Mouse (Mus musculus) midbrain, embryonic 13.5 days (tissue): ENCODE data around the gene Cyp17a1. TPM values are rescaled to one million over a fixed set of nuclear protein-coding genes. Genes with fewer than 3 reads are reported as not detected.

ENCODE experiments used
- ATAC-seq: fragments of 200-750 bp; cut with Nextera tagmentation; 2 replicates; pipeline ENCODE4 v1.8.0; 2017; ENCODE audit warnings: mild to moderate bottlenecking, moderate TSS enrichment, moderate library complexity
- H3K27ac ChIP-seq: fragments of 300-500 bp; sonication (generic); 2 replicates; pipeline ENCODE4 v1.5.1; 2015; ENCODE audit warnings: inconsistent platforms, mild to moderate bottlenecking, moderate library complexity
- H3K27me3 ChIP-seq: fragments of 300-500 bp; sonication (generic); 2 replicates; pipeline ENCODE4 v1.6.1; 2015; ENCODE audit warnings: mild to moderate bottlenecking, inconsistent platforms
- H3K36me3 ChIP-seq: fragments of 300-500 bp; sonication (generic); 2 replicates; pipeline ENCODE4 v1.6.1; 2015; ENCODE audit warnings: mild to moderate bottlenecking, inconsistent platforms
- H3K4me1 ChIP-seq: fragments of 300-500 bp; sonication (generic); replicated peaks from 2 replicates; pipeline ENCODE4 v1.6.1; 2015; ENCODE audit warnings: inconsistent platforms
- H3K4me2 ChIP-seq: fragments of 300-500 bp; sonication (generic); replicated peaks from 2 replicates; pipeline ENCODE4 v1.6.1; 2015; ENCODE audit warnings: moderate library complexity, mild to moderate bottlenecking, inconsistent platforms
- H3K4me3 ChIP-seq: fragments of 300-500 bp; sonication (generic); replicated peaks from 2 replicates; pipeline ENCODE4 v1.5.1; 2015; ENCODE audit warnings: mild to moderate bottlenecking, inconsistent platforms
- H3K9ac ChIP-seq: fragments of 300-500 bp; sonication (generic); replicated peaks from 2 replicates; pipeline ENCODE4 v1.6.1; 2015; ENCODE audit warnings: mild to moderate bottlenecking, inconsistent platforms
- H3K9me3 ChIP-seq: fragments of 300-500 bp; sonication (generic); 2 replicates; pipeline ENCODE4 v1.6.1; 2016; ENCODE audit warnings: mild to moderate bottlenecking, inconsistent platforms
- WGBS: fragments of 180-500 bp; shearing (Covaris S2); methylation state at CpG from one replicate; pipeline ENCODE4 v1.1.7; 2015; 5-methylcytosine and 5-hydroxymethylcytosine counted together
- polyA plus RNA-seq: library from polyadenylated mRNA; unstranded; fragments of >200 nt; fragmentation: Nextera tagmentation; extraction: Ambion mirVana; gene quantifications from 2 replicates; pipeline ENCODE4 v1.2.1, GENCODE M21; 2015

Gene Cyp17a1
- polyA plus RNA-seq, 1 experiment from 2014 or later: not detected

- peaks cover 32% of the 10 kb centered on the region for H3K4me1 ChIP-seq
- H3K9me3 ChIP-seq: no peaks in the 10 kb centered on the region
- peaks cover 10% of the 10 kb centered on the region for H3K36me3 ChIP-seq
- ATAC-seq: no peak
- no peaks in the 10 kb centered on the region for H3K27me3 ChIP-seq
- H3K9ac ChIP-seq: no peak overlapping the region
- H3K4me3 ChIP-seq: no peak overlapping the region
- 78% methylated on average over 6 of the region's 6 CpGs for WGBS
- H3K27ac ChIP-seq: no peak overlapping the region; the same call in 1 of the 2 replicates
- H3K4me2 ChIP-seq: no peak overlapping the region
Observed at GRCm38 (mm10) chr19:46637598-46637997, 35.4 kb downstream of the Cyp17a1 start.

GRCm38 (mm10) chr19:46635766-46636165 is 37.2 kb downstream of the Cyp17a1 start:
- H3K4me3 ChIP-seq: no peak overlapping the region
- H3K36me3 ChIP-seq: peaks cover 12% of the 10 kb centered on the region
- H3K4me2 ChIP-seq: no peak overlapping the region
- 61% methylated on average over 9 of the region's 9 CpGs for WGBS
- peaks cover 13% of the 10 kb centered on the region; the same call in 1 of the 2 replicates for H3K4me1 ChIP-seq
- ATAC-seq: no peak
- no peak overlapping the region for H3K27ac ChIP-seq
- H3K27me3 ChIP-seq: no peaks in the 10 kb centered on the region
- H3K9ac ChIP-seq: no peak overlapping the region
- no peaks in the 10 kb centered on the region for H3K9me3 ChIP-seq

- Histone ChIP-seq H3K9me3 (no peaks in the 10 kb centered on the region), H3K27me3 (no peaks in the 10 kb centered on the region), H3K36me3 (0 out of 2 replicates have a peak, but pooled peaks cover 7% of the 10 kb centered on the region), H3K9ac (no peak overlapping the region), H3K4me3 (no peak overlapping the region), H3K4me2 (no peak overlapping the region), H3K4me1 (peaks cover 15% of the 10 kb centered on the region), H3K27ac (no peak overlapping the region)
- no peak for ATAC-seq
- 73% methylated on average over 9 of the region's 9 CpGs for WGBS
Observed at GRCm38 (mm10) chr19:46631637-46632036, 41.3 kb downstream of the Cyp17a1 start.

GRCm38 (mm10) chr19:46629807-46630206 is 43.2 kb downstream of the Cyp17a1 start:
- Histone ChIP-seq H3K36me3 (peaks cover 17% of the 10 kb centered on the region), H3K4me1 (peaks cover 10% of the 10 kb centered on the region), H3K27ac (no peak overlapping the region), H3K27me3 (no peaks in the 10 kb centered on the region), H3K4me3 (no peak overlapping the region), H3K4me2 (no peak overlapping the region), H3K9ac (no peak overlapping the region), H3K9me3 (no peaks in the 10 kb centered on the region)
- no peak for ATAC-seq
- 74% methylated on average over 9 of the region's 9 CpGs for WGBS

- H3K4me1 ChIP-seq: peaks cover 24% of the 10 kb centered on the region
- no peak overlapping the region for H3K27ac ChIP-seq
- no peak for ATAC-seq
- H3K4me2 ChIP-seq: no peak overlapping the region
- no peaks in the 10 kb centered on the region for H3K9me3 ChIP-seq
- 84% methylated on average over 10 of the region's 10 CpGs for WGBS
- no peaks in the 10 kb centered on the region for H3K27me3 ChIP-seq
- no peak overlapping the region for H3K4me3 ChIP-seq
- no peak overlapping the region; the same call in 1 of the 2 replicates for H3K9ac ChIP-seq
- H3K36me3 ChIP-seq: peaks cover 19% of the 10 kb centered on the region
Observed at GRCm38 (mm10) chr19:46628403-46628802, 44.6 kb downstream of the Cyp17a1 start.

- WGBS: 78% methylated on average over 10 of the region's 10 CpGs
- Histone ChIP-seq H3K9ac (no peak overlapping the region), H3K4me3 (no peak overlapping the region), H3K27ac (no peak overlapping the region), H3K36me3 (peaks cover 16% of the 10 kb centered on the region), H3K4me2 (no peak overlapping the region), H3K4me1 (peaks cover 53% of the 10 kb centered on the region), H3K27me3 (no peaks in the 10 kb centered on the region), H3K9me3 (no peaks in the 10 kb centered on the region)
- ATAC-seq: no peak
Observed at GRCm38 (mm10) chr19:46625519-46625918, 47.5 kb downstream of the Cyp17a1 start.

GRCm38 (mm10) chr19:46625015-46625414 is 48.0 kb downstream of the Cyp17a1 start:
- WGBS: 96% methylated on average over 12 of the region's 12 CpGs
- peaks cover 58% of the 10 kb centered on the region for H3K4me1 ChIP-seq
- H3K27me3 ChIP-seq: no peaks in the 10 kb centered on the region
- ATAC-seq: no peak
- no peak overlapping the region for H3K9ac ChIP-seq
- H3K9me3 ChIP-seq: no peaks in the 10 kb centered on the region
- no peak overlapping the region for H3K27ac ChIP-seq
- no peak overlapping the region for H3K4me3 ChIP-seq
- peaks cover 16% of the 10 kb centered on the region for H3K36me3 ChIP-seq
- no peak overlapping the region for H3K4me2 ChIP-seq

- ATAC-seq: peak; percentile 29
- Histone ChIP-seq H3K4me3 (peak overlapping the region; percentile 11; the same call in 1 of the 2 replicates), H3K4me2 (peak overlapping the region; percentile 40), H3K27me3 (no peaks in the 10 kb centered on the region), H3K9me3 (no peaks in the 10 kb centered on the region), H3K9ac (peak overlapping the region; percentile 52), H3K4me1 (peaks cover 67% of the 10 kb centered on the region), H3K27ac (peak overlapping the region; percentile 35), H3K36me3 (peaks cover 16% of the 10 kb centered on the region)
- 25% methylated on average over 19 of the region's 19 CpGs for WGBS
Observed at GRCm38 (mm10) chr19:46623790-46624772, 48.9 kb downstream of the Cyp17a1 start.

- H3K9me3 ChIP-seq: no peaks in the 10 kb centered on the region
- H3K9ac ChIP-seq: peak overlapping the region; percentile 52
- WGBS: 2% methylated on average over 15 of the region's 16 CpGs
- peak overlapping the region; percentile 9; the same call in 1 of the 2 replicates for H3K4me3 ChIP-seq
- no peaks in the 10 kb centered on the region for H3K27me3 ChIP-seq
- ATAC-seq: peak; percentile 55
- peak overlapping the region; percentile 10 for H3K27ac ChIP-seq
- peaks cover 18% of the 10 kb centered on the region for H3K36me3 ChIP-seq
- H3K4me1 ChIP-seq: peaks cover 76% of the 10 kb centered on the region
- H3K4me2 ChIP-seq: peak overlapping the region; percentile 40
Observed at GRCm38 (mm10) chr19:46623194-46623667, 49.7 kb downstream of the Cyp17a1 start.

GRCm38 (mm10) chr19:46622659-46623193 is 50.2 kb downstream of the Cyp17a1 start:
- Histone ChIP-seq H3K4me3 (no peak overlapping the region), H3K9me3 (no peaks in the 10 kb centered on the region), H3K27me3 (no peaks in the 10 kb centered on the region), H3K9ac (peak overlapping the region; percentile 52; the same call in 1 of the 2 replicates), H3K4me2 (peak overlapping the region; percentile 40), H3K27ac (0 out of 2 replicates have a peak overlapping the region, but pooled peaks have one; percentile 9), H3K4me1 (peaks cover 77% of the 10 kb centered on the region), H3K36me3 (peaks cover 16% of the 10 kb centered on the region)
- 33% methylated on average over 12 of the region's 12 CpGs for WGBS
- ATAC-seq: no peak

GRCm38 (mm10) chr19:46621236-46622183 is 51.5 kb downstream of the Cyp17a1 start:
- Histone ChIP-seq H3K4me3 (no peak overlapping the region), H3K27me3 (no peaks in the 10 kb centered on the region), H3K27ac (peak overlapping the region; percentile 27), H3K9ac (no peak overlapping the region), H3K9me3 (no peaks in the 10 kb centered on the region), H3K4me1 (peaks cover 72% of the 10 kb centered on the region), H3K4me2 (no peak overlapping the region), H3K36me3 (peaks cover 16% of the 10 kb centered on the region)
- no peak for ATAC-seq
- WGBS: 54% methylated on average over 19 of the region's 19 CpGs
